Mouse (Mus musculus) lung, embryonic 15.5 days (tissue): ENCODE data around the gene Nipal1. TPM values are rescaled to one million over a fixed set of nuclear protein-coding genes. Genes with fewer than 3 reads are reported as not detected.

ENCODE experiments used
- ATAC-seq: fragments of 200-750 bp; cut with Nextera tagmentation; 2 replicates; pipeline ENCODE4 v1.8.0; 2017; ENCODE audit warnings: moderate number of reproducible peaks, borderline replicate concordance; ENCODE audit not compliant: low FRiP score, low TSS enrichment; ENCODE audit errors: extremely low read depth
- H3K27ac ChIP-seq: fragments of 300-500 bp; sonication (generic); 2 replicates; pipeline ENCODE4 v1.5.1; 2015; ENCODE audit warnings: moderate library complexity, mild to moderate bottlenecking, inconsistent platforms
- H3K27me3 ChIP-seq: fragments of 300-500 bp; sonication (generic); 2 replicates; pipeline ENCODE4 v1.6.1; 2015; ENCODE audit warnings: inconsistent platforms
- H3K36me3 ChIP-seq: fragments of 300-500 bp; sonication (generic); 2 replicates; pipeline ENCODE4 v1.6.1; 2015; ENCODE audit warnings: inconsistent platforms
- H3K4me1 ChIP-seq: fragments of 300-500 bp; sonication (generic); 2 replicates; pipeline ENCODE4 v1.6.1; 2015; ENCODE audit warnings: inconsistent platforms
- H3K4me2 ChIP-seq: fragments of 300-500 bp; sonication (generic); 2 replicates; pipeline ENCODE4 v1.6.1; 2015; ENCODE audit warnings: inconsistent platforms, mild to moderate bottlenecking, moderate library complexity
- H3K4me3 ChIP-seq: fragments of 300-500 bp; sonication (generic); 2 replicates; pipeline ENCODE4 v1.5.1; 2015; ENCODE audit warnings: mild to moderate bottlenecking, inconsistent platforms
- H3K9ac ChIP-seq: fragments of 300-500 bp; sonication (generic); 2 replicates; pipeline ENCODE4 v1.6.1; 2015; ENCODE audit warnings: inconsistent platforms
- H3K9me3 ChIP-seq: fragments of 300-500 bp; sonication (generic); 2 replicates; pipeline ENCODE4 v1.6.1; 2016; ENCODE audit warnings: inconsistent platforms
- WGBS: fragments of 180-500 bp; shearing (Covaris S2); methylation state at CpG from one replicate; pipeline ENCODE4 v1.1.7; 2015; 5-methylcytosine and 5-hydroxymethylcytosine counted together
- polyA plus RNA-seq: library from polyadenylated mRNA; unstranded; fragments of >200 nt; fragmentation: Nextera tagmentation; extraction: Ambion mirVana; gene quantifications from 2 replicates; pipeline ENCODE4 v1.2.1, GENCODE M21; 2015

The Nipal1 gene
- polyA plus RNA-seq, 1 experiment from 2014 or later = 2.0 TPM

GRCm38 (mm10) chr5:72702202-72702601 lies 54.6 kb downstream of the Nipal1 start:
- Histone ChIP-seq H3K4me2 (no peak overlapping the region), H3K4me3 (no peak overlapping the region), H3K27ac (no peak overlapping the region), H3K27me3 (no peaks in the 10 kb centered on the region), H3K4me1 (no peaks in the 10 kb centered on the region), H3K9ac (no peak overlapping the region), H3K9me3 (no peaks in the 10 kb centered on the region), H3K36me3 (no peaks in the 10 kb centered on the region)
- ATAC-seq = no peak

- Histone ChIP-seq H3K36me3 (no peaks in the 10 kb centered on the region), H3K27me3 (no peaks in the 10 kb centered on the region), H3K9ac (no peak overlapping the region), H3K4me1 (no peaks in the 10 kb centered on the region), H3K9me3 (no peaks in the 10 kb centered on the region), H3K4me3 (no peak overlapping the region), H3K4me2 (no peak overlapping the region), H3K27ac (no peak overlapping the region)
- WGBS = 50% methylated on average over 10 of the region's 10 CpGs
- ATAC-seq = no peak
Measured at GRCm38 (mm10) chr5:72706095-72706494, 58.5 kb downstream of the Nipal1 start.

GRCm38 (mm10) chr5:72706722-72707121 lies 59.1 kb downstream of the Nipal1 start:
- Histone ChIP-seq H3K9ac (no peak overlapping the region), H3K4me1 (no peaks in the 10 kb centered on the region), H3K9me3 (no peaks in the 10 kb centered on the region), H3K27me3 (no peaks in the 10 kb centered on the region), H3K4me2 (no peak overlapping the region), H3K36me3 (no peaks in the 10 kb centered on the region), H3K27ac (no peak overlapping the region), H3K4me3 (no peak overlapping the region)
- 62% methylated on average over 10 of the region's 10 CpGs for WGBS
- ATAC-seq = no peak

- no peak for ATAC-seq
- Histone ChIP-seq H3K9me3 (no peaks in the 10 kb centered on the region), H3K27me3 (no peaks in the 10 kb centered on the region), H3K4me3 (no peak overlapping the region), H3K27ac (no peak overlapping the region), H3K4me2 (no peak overlapping the region), H3K9ac (no peak overlapping the region), H3K4me1 (no peaks in the 10 kb centered on the region), H3K36me3 (no peaks in the 10 kb centered on the region)
- 79% methylated on average over 13 of the region's 13 CpGs for WGBS
Measured at GRCm38 (mm10) chr5:72709451-72709850, 61.9 kb downstream of the Nipal1 start.

GRCm38 (mm10) chr5:72709976-72710375 lies 62.4 kb downstream of the Nipal1 start:
- H3K9ac ChIP-seq = no peak overlapping the region
- no peaks in the 10 kb centered on the region for H3K36me3 ChIP-seq
- no peaks in the 10 kb centered on the region for H3K27me3 ChIP-seq
- WGBS = 85% methylated on average over 9 of the region's 9 CpGs
- H3K4me2 ChIP-seq = no peak overlapping the region
- no peak for ATAC-seq
- H3K27ac ChIP-seq = no peak overlapping the region
- no peak overlapping the region for H3K4me3 ChIP-seq
- H3K4me1 ChIP-seq = no peaks in the 10 kb centered on the region
- H3K9me3 ChIP-seq = no peaks in the 10 kb centered on the region

- no peak overlapping the region for H3K4me3 ChIP-seq
- no peaks in the 10 kb centered on the region for H3K36me3 ChIP-seq
- no peaks in the 10 kb centered on the region for H3K9me3 ChIP-seq
- 24% methylated on average over 4 of the region's 4 CpGs for WGBS
- H3K4me1 ChIP-seq = no peaks in the 10 kb centered on the region
- ATAC-seq = no peak
- H3K4me2 ChIP-seq = no peak overlapping the region
- H3K27me3 ChIP-seq = no peaks in the 10 kb centered on the region
- H3K27ac ChIP-seq = no peak overlapping the region
- no peak overlapping the region for H3K9ac ChIP-seq
Measured at GRCm38 (mm10) chr5:72710572-72711278, 63.1 kb downstream of the Nipal1 start.

- no peak overlapping the region for H3K27ac ChIP-seq
- no peaks in the 10 kb centered on the region for H3K27me3 ChIP-seq
- H3K4me3 ChIP-seq = no peak overlapping the region
- no peak overlapping the region for H3K4me2 ChIP-seq
- 49% methylated on average over 7 of the region's 7 CpGs for WGBS
- no peaks in the 10 kb centered on the region for H3K36me3 ChIP-seq
- ATAC-seq = no peak
- no peaks in the 10 kb centered on the region for H3K4me1 ChIP-seq
- H3K9me3 ChIP-seq = no peaks in the 10 kb centered on the region
- H3K9ac ChIP-seq = no peak overlapping the region
Measured at GRCm38 (mm10) chr5:72720587-72720986, 73.0 kb downstream of the Nipal1 start.

Other genes starting within 250 kb of the Nipal1 start
- 1.4 and 1.8 TPM in 2 replicates for gene Corin, start 143.3 kb upstream of the Nipal1 start, polyA plus RNA-seq
- 15.1 and 16.7 TPM in 2 replicates for gene Nfxl1, start 88.1 kb upstream of the Nipal1 start, polyA plus RNA-seq
- not detected in 2 replicates for gene Zar1, start 66.5 kb upstream of the Nipal1 start, polyA plus RNA-seq
- gene Gm5868, start 60.2 kb upstream of the Nipal1 start, polyA plus RNA-seq = 0.14 and 0.16 TPM in 2 replicates
- 0.06 TPM in 1 of 2 replicates, not detected in the other for gene Cnga1, start 3.5 kb upstream of the Nipal1 start, polyA plus RNA-seq
- 0.35 and 0.74 TPM in 2 replicates for gene Txk, start 105.0 kb downstream of the Nipal1 start, polyA plus RNA-seq
- 4.4 and 4.6 TPM in 2 replicates for gene Tec, start 220.7 kb downstream of the Nipal1 start, polyA plus RNA-seq